Mouse (Mus musculus) induced T-regulatory cell, adult 2 months (primary cell): ENCODE results near the gene Accs.
A peak's percentile ranks its signal among the peaks of the same experiment; 100 is the strongest.

ENCODE experiments used
- DNase-seq: peaks from one replicate; pipeline ENCODE4 v3.0.0-alpha.2; 2012; ENCODE audit warnings: low read depth

Accs gene

GRCm38 (mm10) chr2:93858845-93859244, 9.1 kb upstream of the Accs start:
- no peak for DNase-seq

- peak; percentile 5 for DNase-seq
Observed at GRCm38 (mm10) chr2:93851303-93851702, 1.6 kb upstream of the Accs start.

- DNase-seq, result peak; percentile 78
Observed at GRCm38 (mm10) chr2:93850317-93850944, 688 bp upstream of the Accs start.

- no peak for DNase-seq
Observed at GRCm38 (mm10) chr2:93841349-93841748, 8.4 kb downstream of the Accs start.

- DNase-seq, result no peak
Observed at GRCm38 (mm10) chr2:93840109-93840508, 9.6 kb downstream of the Accs start.

- no peak for DNase-seq
Observed at GRCm38 (mm10) chr2:93838931-93839330, 10.8 kb downstream of the Accs start.

- DNase-seq, result no peak
Observed at GRCm38 (mm10) chr2:93836232-93836785, 13.4 kb downstream of the Accs start.

GRCm38 (mm10) chr2:93835596-93835995, 14.1 kb downstream of the Accs start:
- DNase-seq, result no peak

- peak; percentile 98 for DNase-seq
Observed at GRCm38 (mm10) chr2:93823519-93823918, 26.2 kb downstream of the Accs start.

GRCm38 (mm10) chr2:93822045-93822749, 27.5 kb downstream of the Accs start, which contains the start of gene Ext2:
Gene Ext2 (minus strand): TSS chr2:93822568.
- DNase-seq, result peak; percentile 92

GRCm38 (mm10) chr2:93817791-93818190, 32.0 kb downstream of the Accs start:
- no peak for DNase-seq

GRCm38 (mm10) chr2:93813343-93813742, 36.4 kb downstream of the Accs start:
- no peak for DNase-seq

GRCm38 (mm10) chr2:93811812-93812211, 37.9 kb downstream of the Accs start:
- DNase-seq, result peak; percentile 81

- DNase-seq, result peak; percentile 16
Observed at GRCm38 (mm10) chr2:93809931-93810330, 39.8 kb downstream of the Accs start.

- no peak for DNase-seq
Observed at GRCm38 (mm10) chr2:93808071-93808470, 41.7 kb downstream of the Accs start.

GRCm38 (mm10) chr2:93807440-93807839, 42.3 kb downstream of the Accs start:
- DNase-seq, result no peak

GRCm38 (mm10) chr2:93806487-93807201, 43.1 kb downstream of the Accs start:
- DNase-seq, result no peak

GRCm38 (mm10) chr2:93805523-93805922, 44.2 kb downstream of the Accs start:
- no peak for DNase-seq

- DNase-seq, result no peak
Observed at GRCm38 (mm10) chr2:93805066-93805465, 44.7 kb downstream of the Accs start.

GRCm38 (mm10) chr2:93802947-93803346, 46.8 kb downstream of the Accs start:
- DNase-seq, result no peak

- DNase-seq, result no peak
Observed at GRCm38 (mm10) chr2:93801097-93801496, 48.6 kb downstream of the Accs start.

- DNase-seq, result no peak
Observed at GRCm38 (mm10) chr2:93797162-93797795, 52.5 kb downstream of the Accs start.
